Mouse (Mus musculus): Measurements from ENCODE around the gene Fryl. TPM values are rescaled to one million over a fixed set of nuclear protein-coding genes. Genes with fewer than 3 reads are reported as not detected.
"Not testable (repeated sequence)": the region's sequence is repeated elsewhere in the genome, so short reads cannot be mapped to it uniquely, and the experiment has no call there.

The Fryl gene
- polyA plus RNA-seq, 1 experiment from 2014 or later: 36.8 TPM

- not testable (repeated sequence) for H3K9me3 ChIP-seq (ENCODE audit: control insufficient read depth, low read length); H3K4me1 ChIP-seq (replicated peaks; ENCODE audit: control insufficient read depth, insufficient read depth, low read length); H3K36me3 ChIP-seq (ENCODE audit: control insufficient read depth, insufficient read depth, low read length); H3K27ac ChIP-seq (ENCODE audit: low read depth)
- Histone ChIP-seq H3K4me2 (ENCODE audit: low read length) (peak overlapping the region; percentile 65), H3K27me3 (replicated peaks; ENCODE audit: control insufficient read depth, insufficient read depth, low read length) (peaks cover 20% of the 10 kb centered on the region), H3K9ac (ENCODE audit: low read length) (peak overlapping the region; percentile 30; the same call in 1 of the 2 replicates), H3K4me3 (ENCODE audit: low read depth, low read length) (peak overlapping the region; percentile 37)
- WGBS: 1% methylated on average over 38 of the region's 65 CpGs
- ATAC-seq (replicated peaks; ENCODE audit: low FRiP score, low TSS enrichment, low read depth) (peak; percentile 43; the same call in 1 of the 2 replicates), DNase-seq (ENCODE audit: low spot score) (peak; percentile 69)
Observed at GRCm38 (mm10) chr5:73013611-73014287, 242.7 kb downstream of the Fryl start.

GRCm38 (mm10) chr5:73012884-73013610, 243.4 kb downstream of the Fryl start:
- not testable (repeated sequence) for H3K9me3 ChIP-seq (ENCODE audit: control insufficient read depth, low read length); H3K4me3 ChIP-seq (ENCODE audit: low read depth, low read length); H3K9ac ChIP-seq (ENCODE audit: low read length); H3K27ac ChIP-seq (ENCODE audit: low read depth); H3K36me3 ChIP-seq (ENCODE audit: control insufficient read depth, insufficient read depth, low read length); H3K4me1 ChIP-seq (replicated peaks; ENCODE audit: control insufficient read depth, insufficient read depth, low read length)
- 29% methylated on average over 17 of the region's 27 CpGs for WGBS
- Histone ChIP-seq H3K27me3 (replicated peaks; ENCODE audit: control insufficient read depth, insufficient read depth, low read length) (peaks cover 26% of the 10 kb centered on the region), H3K4me2 (ENCODE audit: low read length) (peak overlapping the region; percentile 65)
- DNase-seq (ENCODE audit: low spot score) (peak; percentile 61), ATAC-seq (replicated peaks; ENCODE audit: low FRiP score, low TSS enrichment, low read depth) (peak; percentile 50)

GRCm38 (mm10) chr5:73011806-73012205, 244.6 kb downstream of the Fryl start:
- not testable (repeated sequence) for H3K4me3 ChIP-seq (ENCODE audit: low read depth, low read length); H3K9me3 ChIP-seq (ENCODE audit: control insufficient read depth, low read length); H3K4me1 ChIP-seq (replicated peaks; ENCODE audit: control insufficient read depth, insufficient read depth, low read length); H3K27ac ChIP-seq (ENCODE audit: low read depth); H3K4me2 ChIP-seq (ENCODE audit: low read length); H3K9ac ChIP-seq (ENCODE audit: low read length); DNase-seq (ENCODE audit: low spot score); H3K36me3 ChIP-seq (ENCODE audit: control insufficient read depth, insufficient read depth, low read length); ATAC-seq (replicated peaks; ENCODE audit: low FRiP score, low TSS enrichment, low read depth)
- 89% methylated on average over 15 of the region's 16 CpGs for WGBS
- H3K27me3 ChIP-seq (replicated peaks; ENCODE audit: control insufficient read depth, insufficient read depth, low read length): peaks cover 37% of the 10 kb centered on the region

- H3K9ac ChIP-seq (ENCODE audit: low read length); H3K4me2 ChIP-seq (ENCODE audit: low read length); H3K4me3 ChIP-seq (ENCODE audit: low read depth, low read length); H3K9me3 ChIP-seq (ENCODE audit: control insufficient read depth, low read length); H3K4me1 ChIP-seq (replicated peaks; ENCODE audit: control insufficient read depth, insufficient read depth, low read length); H3K36me3 ChIP-seq (ENCODE audit: control insufficient read depth, insufficient read depth, low read length); ATAC-seq (replicated peaks; ENCODE audit: low FRiP score, low TSS enrichment, low read depth); H3K27ac ChIP-seq (ENCODE audit: low read depth); DNase-seq (ENCODE audit: low spot score): not testable (repeated sequence)
- H3K27me3 ChIP-seq (replicated peaks; ENCODE audit: control insufficient read depth, insufficient read depth, low read length): peaks cover 34% of the 10 kb centered on the region
- 47% methylated on average over 8 of the region's 8 CpGs for WGBS
Observed at GRCm38 (mm10) chr5:73008230-73008629, 248.2 kb downstream of the Fryl start.

GRCm38 (mm10) chr5:73007582-73007959, 248.8 kb downstream of the Fryl start:
- no peaks in the 10 kb centered on the region for H3K9me3 ChIP-seq (ENCODE audit: control insufficient read depth, low read length)
- WGBS: 47% methylated on average over 5 of the region's 5 CpGs
- H3K4me2 ChIP-seq (ENCODE audit: low read length): no peak overlapping the region
- H3K27me3 ChIP-seq (replicated peaks; ENCODE audit: control insufficient read depth, insufficient read depth, low read length): peaks cover 31% of the 10 kb centered on the region
- ATAC-seq (replicated peaks; ENCODE audit: low FRiP score, low TSS enrichment, low read depth) (no peak), DNase-seq (ENCODE audit: low spot score) (no peak)
- H3K4me1 ChIP-seq (replicated peaks; ENCODE audit: control insufficient read depth, insufficient read depth, low read length): no peaks in the 10 kb centered on the region
- H3K36me3 ChIP-seq (ENCODE audit: control insufficient read depth, insufficient read depth, low read length): no peaks in the 10 kb centered on the region
- peak overlapping the region; percentile 36 for H3K4me3 ChIP-seq (ENCODE audit: low read depth, low read length)
- H3K9ac ChIP-seq (ENCODE audit: low read length): no peak overlapping the region
- H3K27ac ChIP-seq (ENCODE audit: low read depth): no peak overlapping the region

- Histone ChIP-seq H3K27me3 (replicated peaks; ENCODE audit: control insufficient read depth, insufficient read depth, low read length) (peaks cover 29% of the 10 kb centered on the region), H3K4me3 (ENCODE audit: low read depth, low read length) (peak within 1 kb of the TSS; percentile 36), H3K9ac (ENCODE audit: low read length) (0 out of 2 replicates have a peak within 1 kb of the TSS, but pooled peaks have one; percentile 10), H3K4me1 (replicated peaks; ENCODE audit: control insufficient read depth, insufficient read depth, low read length) (no peaks in the 10 kb centered on the region), H3K36me3 (ENCODE audit: control insufficient read depth, insufficient read depth, low read length) (no peaks in the 10 kb centered on the region), H3K4me2 (ENCODE audit: low read length) (peak within 1 kb of the TSS; percentile 68), H3K27ac (ENCODE audit: low read depth) (no peak within 1 kb of the TSS), H3K9me3 (ENCODE audit: control insufficient read depth, low read length) (no peaks in the 10 kb centered on the region)
- DNase-seq (ENCODE audit: low spot score) (peak; percentile 72), ATAC-seq (replicated peaks; ENCODE audit: low FRiP score, low TSS enrichment, low read depth) (peak; percentile 47; the same call in 1 of the 2 replicates)
- 8% methylated on average over 64 of the region's 65 CpGs for WGBS
Observed at GRCm38 (mm10) chr5:73006784-73007581, 249.4 kb downstream of the Fryl start, which contains the start of gene Slc10a4. TSS of gene Slc10a4 (plus strand) at chr5:73006883.

GRCm38 (mm10) chr5:73004046-73004445, 252.4 kb downstream of the Fryl start:
- H3K9me3 ChIP-seq (ENCODE audit: control insufficient read depth, low read length): no peaks in the 10 kb centered on the region
- H3K4me2 ChIP-seq (ENCODE audit: low read length): no peak overlapping the region
- 79% methylated on average over 5 of the region's 5 CpGs for WGBS
- no peaks in the 10 kb centered on the region for H3K4me1 ChIP-seq (replicated peaks; ENCODE audit: control insufficient read depth, insufficient read depth, low read length)
- H3K27me3 ChIP-seq (replicated peaks; ENCODE audit: control insufficient read depth, insufficient read depth, low read length): peaks cover 29% of the 10 kb centered on the region
- no peak overlapping the region for H3K9ac ChIP-seq (ENCODE audit: low read length)
- DNase-seq (ENCODE audit: low spot score) (no peak), ATAC-seq (replicated peaks; ENCODE audit: low FRiP score, low TSS enrichment, low read depth) (no peak)
- no peak overlapping the region for H3K4me3 ChIP-seq (ENCODE audit: low read depth, low read length)
- no peaks in the 10 kb centered on the region for H3K36me3 ChIP-seq (ENCODE audit: control insufficient read depth, insufficient read depth, low read length)
- H3K27ac ChIP-seq (ENCODE audit: low read depth): no peak overlapping the region

GRCm38 (mm10) chr5:72998546-72998945, 257.9 kb downstream of the Fryl start:
- H3K9me3 ChIP-seq (ENCODE audit: control insufficient read depth, low read length); H3K27me3 ChIP-seq (replicated peaks; ENCODE audit: control insufficient read depth, insufficient read depth, low read length); H3K4me3 ChIP-seq (ENCODE audit: low read depth, low read length); H3K4me2 ChIP-seq (ENCODE audit: low read length); ATAC-seq (replicated peaks; ENCODE audit: low FRiP score, low TSS enrichment, low read depth); H3K4me1 ChIP-seq (replicated peaks; ENCODE audit: control insufficient read depth, insufficient read depth, low read length); H3K9ac ChIP-seq (ENCODE audit: low read length); H3K27ac ChIP-seq (ENCODE audit: low read depth); H3K36me3 ChIP-seq (ENCODE audit: control insufficient read depth, insufficient read depth, low read length); DNase-seq (ENCODE audit: low spot score): not testable (repeated sequence)
- 78% methylated on average over 1 of the region's 1 CpGs for WGBS
